Mouse (Mus musculus) kidney, embryonic 14.5 days (tissue): Measurements from ENCODE around the gene Matk. TPM values are rescaled to one million over a fixed set of nuclear protein-coding genes. Genes with fewer than 3 reads are reported as not detected.

Experiments
- ATAC-seq: fragments of 200-750 bp; cut with Nextera tagmentation; 2 replicates; pipeline ENCODE4 v1.8.0; 2017; ENCODE audit warnings: moderate number of reproducible peaks, mild to moderate bottlenecking, moderate TSS enrichment, moderate library complexity; ENCODE audit not compliant: low FRiP score, low TSS enrichment
- H3K27ac ChIP-seq: fragments of 300-500 bp; sonication (generic); 2 replicates; pipeline ENCODE4 v1.5.1; 2014; ENCODE audit warnings: low read depth, mild to moderate bottlenecking, low read length, moderate library complexity, mixed read lengths
- H3K27me3 ChIP-seq: fragments of 300-500 bp; sonication (generic); 2 replicates; pipeline ENCODE4 v1.6.1; 2014; ENCODE audit warnings: mild to moderate bottlenecking, low read length; ENCODE audit not compliant: control insufficient read depth, insufficient read depth
- H3K36me3 ChIP-seq: fragments of 300-500 bp; sonication (generic); 2 replicates; pipeline ENCODE4 v1.6.1; 2014; ENCODE audit warnings: low read length, mixed read lengths; ENCODE audit not compliant: control insufficient read depth, insufficient read depth
- H3K4me1 ChIP-seq: fragments of 300-500 bp; sonication (generic); 2 replicates; pipeline ENCODE4 v1.6.1; 2014; ENCODE audit warnings: low read length, mixed read lengths; ENCODE audit not compliant: control insufficient read depth, insufficient read depth
- H3K4me2 ChIP-seq: fragments of 300-500 bp; sonication (generic); replicated peaks from 2 replicates; pipeline ENCODE4 v1.6.1; 2014; ENCODE audit warnings: low read depth, mild to moderate bottlenecking, low read length
- H3K4me3 ChIP-seq: fragments of 300-500 bp; sonication (generic); 2 replicates; pipeline ENCODE4 v1.5.1; 2014; ENCODE audit warnings: mild to moderate bottlenecking, low read length
- H3K9ac ChIP-seq: fragments of 300-500 bp; sonication (generic); 2 replicates; pipeline ENCODE4 v1.6.1; 2014; ENCODE audit warnings: low read depth, mild to moderate bottlenecking, low read length, moderate library complexity
- H3K9me3 ChIP-seq: fragments of 300-500 bp; sonication (generic); 2 replicates; pipeline ENCODE4 v1.6.1; 2016; ENCODE audit warnings: low read length; ENCODE audit not compliant: control insufficient read depth
- WGBS: fragments of 180-500 bp; shearing (Covaris S2); extraction: QIAGEN DNeasy Blood & Tissue Kit; methylation state at CpG from one replicate; pipeline ENCODE4 v1.1.7; 2014; 5-methylcytosine and 5-hydroxymethylcytosine counted together
- polyA plus RNA-seq: library from polyadenylated mRNA; unstranded; fragments of >200 nt; fragmentation: Nextera tagmentation; extraction: Ambion mirVana; gene quantifications from 2 replicates; pipeline ENCODE4 v1.2.1, GENCODE M21; 2014

Gene Matk
- polyA plus RNA-seq, 1 experiment from 2014 or later = 5.4 TPM

DNA sequence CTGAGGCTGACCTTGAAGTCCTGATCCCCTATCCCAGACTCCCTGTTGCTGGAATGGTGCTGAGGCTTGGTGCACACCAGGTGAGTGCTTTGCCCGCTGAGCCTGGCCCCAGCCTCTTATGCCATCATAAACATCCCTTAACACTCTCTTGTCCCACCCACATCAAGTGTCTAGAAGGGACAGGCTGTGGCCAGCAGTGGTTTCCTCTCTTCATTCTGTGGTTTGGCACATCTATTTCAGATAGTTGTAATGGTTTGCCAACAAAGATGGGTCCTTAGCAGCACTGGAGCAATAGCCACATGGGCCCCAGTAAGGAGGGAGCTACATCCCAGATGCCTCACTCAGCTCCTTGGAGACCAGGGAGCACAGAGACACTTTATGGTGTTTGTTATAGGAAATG, 2.2 kb downstream of the Matk start:
- H3K36me3 ChIP-seq = no peaks in the 10 kb centered on the region
- H3K9ac ChIP-seq = no peak overlapping the region
- peaks cover 55% of the 10 kb centered on the region for H3K27me3 ChIP-seq
- no peak overlapping the region for H3K4me2 ChIP-seq
- no peak for ATAC-seq
- H3K4me1 ChIP-seq = 0 out of 2 replicates have a peak, but pooled peaks cover 10% of the 10 kb centered on the region
- H3K4me3 ChIP-seq = no peak overlapping the region
- H3K27ac ChIP-seq = no peak overlapping the region
- H3K9me3 ChIP-seq = no peaks in the 10 kb centered on the region
- 39% methylated on average over 1 of the region's 1 CpGs for WGBS

- WGBS = under 1% methylated on average over 62 of the region's 62 CpGs
- Histone ChIP-seq H3K27me3 (peaks cover 49% of the 10 kb centered on the region), H3K4me2 (peak overlapping the region; percentile 73), H3K9me3 (peaks cover 4% of the 10 kb centered on the region; the same call in 1 of the 2 replicates), H3K27ac (no peak overlapping the region), H3K4me3 (peak overlapping the region; percentile 43), H3K36me3 (peaks cover 6% of the 10 kb centered on the region; the same call in 1 of the 2 replicates), H3K9ac (peak overlapping the region; percentile 15; the same call in 1 of the 2 replicates), H3K4me1 (0 out of 2 replicates have a peak, but pooled peaks cover 10% of the 10 kb centered on the region)
- 0 out of 2 replicates have a peak, but pooled peaks have one; percentile 7 for ATAC-seq
Observed at GRCm38 (mm10) chr10:81257158-81258039, 4.7 kb downstream of the Matk start.

GRCm38 (mm10) chr10:81259225-81259884, 6.6 kb downstream of the Matk start:
- H3K27me3 ChIP-seq = peaks cover 31% of the 10 kb centered on the region
- H3K9me3 ChIP-seq = peaks cover 4% of the 10 kb centered on the region; the same call in 1 of the 2 replicates
- peaks cover 23% of the 10 kb centered on the region for H3K36me3 ChIP-seq
- WGBS = 43% methylated on average over 21 of the region's 21 CpGs
- H3K4me3 ChIP-seq = no peak overlapping the region
- no peak overlapping the region for H3K27ac ChIP-seq
- no peak overlapping the region for H3K4me2 ChIP-seq
- no peak overlapping the region for H3K9ac ChIP-seq
- no peak for ATAC-seq
- H3K4me1 ChIP-seq = 0 out of 2 replicates have a peak, but pooled peaks cover 6% of the 10 kb centered on the region

- H3K4me2 ChIP-seq = no peak overlapping the region
- WGBS = 91% methylated on average over 4 of the region's 4 CpGs
- no peak overlapping the region for H3K27ac ChIP-seq
- peaks cover 36% of the 10 kb centered on the region for H3K36me3 ChIP-seq
- H3K4me3 ChIP-seq = no peak overlapping the region
- peaks cover 29% of the 10 kb centered on the region for H3K27me3 ChIP-seq
- ATAC-seq = no peak
- H3K4me1 ChIP-seq = peaks cover 13% of the 10 kb centered on the region; the same call in 1 of the 2 replicates
- no peak overlapping the region for H3K9ac ChIP-seq
- H3K9me3 ChIP-seq = peaks cover 4% of the 10 kb centered on the region; the same call in 1 of the 2 replicates
Observed at GRCm38 (mm10) chr10:81261025-81261424, 8.3 kb downstream of the Matk start.

DNA sequence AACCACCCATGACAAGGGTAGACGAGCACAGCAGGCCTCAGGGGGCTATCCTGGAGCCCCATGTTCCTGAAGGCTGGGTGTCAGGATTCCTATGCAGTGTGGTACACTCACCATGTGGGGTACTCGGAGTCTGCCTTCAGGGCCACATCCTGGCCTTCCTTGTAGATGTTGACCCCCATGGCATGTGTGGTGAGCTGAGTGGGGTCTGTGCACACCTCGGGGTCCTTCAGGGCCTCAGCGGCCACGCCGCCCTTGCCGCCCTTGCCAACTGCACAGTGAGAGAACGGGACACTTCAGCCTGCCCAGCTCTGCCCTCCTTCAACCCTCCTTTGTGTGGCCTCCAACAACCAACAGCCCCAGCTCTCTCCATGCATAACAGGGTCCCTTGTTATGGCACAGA, 12.8 kb downstream of the Matk start:
- Histone ChIP-seq H3K27ac (no peak overlapping the region), H3K9me3 (peaks cover 2% of the 10 kb centered on the region; the same call in 1 of the 2 replicates), H3K4me1 (peaks cover 19% of the 10 kb centered on the region; the same call in 1 of the 2 replicates), H3K4me2 (peak overlapping the region; percentile 75), H3K9ac (peak overlapping the region; percentile 85; the same call in 1 of the 2 replicates), H3K4me3 (peak overlapping the region; percentile 73), H3K27me3 (no peaks in the 10 kb centered on the region), H3K36me3 (peaks cover 38% of the 10 kb centered on the region)
- 98% methylated on average over 8 of the region's 8 CpGs for WGBS
- ATAC-seq = no peak

DNA sequence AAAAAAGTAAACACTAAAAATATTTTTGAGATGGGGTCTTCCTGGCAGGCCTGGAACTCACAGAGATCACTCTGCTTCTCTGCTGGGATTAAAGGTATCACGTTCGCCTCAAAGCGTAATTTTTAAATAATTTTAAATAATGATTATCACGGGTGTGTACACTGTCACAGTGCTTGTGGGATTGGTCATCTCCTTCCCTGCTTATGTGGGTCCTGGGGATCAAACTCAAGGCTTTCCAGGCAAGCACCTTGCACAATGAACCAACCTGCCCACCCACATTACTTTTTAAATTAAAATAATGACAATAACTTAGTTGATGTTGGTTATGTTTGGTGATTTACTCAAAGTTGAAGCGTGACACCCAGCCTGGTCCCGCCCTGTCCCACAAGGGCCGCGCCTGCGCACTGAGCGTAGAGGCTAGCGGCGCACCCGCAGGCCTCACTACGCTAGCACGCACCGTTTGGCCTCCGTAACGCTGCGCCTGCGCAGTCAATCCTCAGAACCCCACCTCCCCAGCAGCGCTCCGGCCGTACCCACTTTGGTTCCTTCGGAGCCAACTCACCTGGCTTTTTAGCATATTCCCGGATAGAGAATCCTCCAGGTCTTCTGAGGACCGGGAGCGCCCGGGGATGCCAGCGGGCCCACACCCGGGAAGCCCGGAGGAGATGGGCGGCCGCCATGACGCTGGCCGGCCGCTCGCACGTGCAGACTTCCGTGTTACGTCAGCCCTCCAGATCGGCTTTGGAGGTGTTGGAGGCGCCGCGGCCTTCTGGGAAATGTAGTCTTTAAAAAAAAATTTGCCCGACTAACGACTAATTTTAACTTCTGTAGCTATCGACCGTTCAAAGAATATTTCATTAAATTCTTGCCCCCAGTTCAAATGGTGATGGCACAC, 13.7 kb downstream of the Matk start, which contains the start of the genes Mrpl54 and Apba3:
Gene Mrpl54, minus strand, starts transcription at position 724 of the 895 bp plus-strand sequence.
Gene Apba3, plus strand, starts transcription at position 750 of the 895 bp plus-strand sequence.
- H3K27me3 ChIP-seq = no peaks in the 10 kb centered on the region
- WGBS = under 1% methylated on average over 48 of the region's 48 CpGs
- ATAC-seq = peak; percentile 94
- H3K4me2 ChIP-seq = peak within 1 kb of the TSS; percentile 91
- peak within 1 kb of the TSS; percentile 79 for H3K4me3 ChIP-seq
- no peaks in the 10 kb centered on the region for H3K9me3 ChIP-seq
- H3K9ac ChIP-seq = peak within 1 kb of the TSS; percentile 85
- H3K27ac ChIP-seq = peak within 1 kb of the TSS; percentile 79
- peaks cover 44% of the 10 kb centered on the region for H3K36me3 ChIP-seq
- H3K4me1 ChIP-seq = peaks cover 19% of the 10 kb centered on the region; the same call in 1 of the 2 replicates

DNA sequence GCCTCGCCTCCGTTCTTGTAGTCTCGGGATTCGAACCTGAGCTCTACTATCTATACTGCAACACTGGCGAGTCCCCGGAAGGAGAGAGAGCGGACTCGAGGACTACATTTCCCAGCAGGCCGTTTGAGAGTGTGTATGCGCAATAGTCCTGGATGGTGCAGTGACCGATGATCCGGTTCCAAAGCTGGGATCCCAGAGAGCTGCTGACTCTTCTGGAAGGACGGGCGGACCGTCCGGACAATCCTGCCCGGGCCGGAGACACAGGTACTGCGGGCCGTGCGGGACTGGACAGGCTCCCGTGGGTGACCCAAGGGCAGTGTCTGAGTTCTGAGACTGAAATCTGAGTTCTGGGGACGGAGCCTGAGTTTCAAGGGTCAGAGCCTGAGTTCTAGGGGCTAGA, 15.3 kb downstream of the Matk start:
- H3K27me3 ChIP-seq = no peaks in the 10 kb centered on the region
- H3K4me2 ChIP-seq = peak overlapping the region; percentile 91
- no peak overlapping the region for H3K27ac ChIP-seq
- peaks cover 50% of the 10 kb centered on the region for H3K36me3 ChIP-seq
- under 1% methylated on average over 23 of the region's 23 CpGs for WGBS
- peak overlapping the region; percentile 89 for H3K9ac ChIP-seq
- ATAC-seq = peak; percentile 50; the same call in 1 of the 2 replicates
- H3K9me3 ChIP-seq = no peaks in the 10 kb centered on the region
- peak overlapping the region; percentile 79 for H3K4me3 ChIP-seq
- peaks cover 19% of the 10 kb centered on the region; the same call in 1 of the 2 replicates for H3K4me1 ChIP-seq
